Mouse (Mus musculus) left cerebral cortex, adult 18-20 months (tissue): ENCODE measurements around the gene Foxr1. TPM values are rescaled to one million over a fixed set of nuclear protein-coding genes. Genes with fewer than 3 reads are reported as not detected.
A peak's percentile ranks its signal among the peaks of the same experiment; 100 is the strongest.
"Not testable (repeated sequence)": the region's sequence is repeated elsewhere in the genome, so short reads cannot be mapped to it uniquely, and the experiment has no call there.

ENCODE experiments used
- DNase-seq, 2 experiments: peaks; one replicate each; pipeline ENCODE4 v3.0.0; 2021 to 2022; ENCODE audit warnings: low spot score in 2 of 2, mixed read lengths in 1 of 2
- total RNA-seq, 2 experiments: library from RNA; stranded (reverse); gene quantifications; 2 replicates each; pipeline ENCODE4 v1.2.3; 2021

Foxr1 gene
- total RNA-seq, 2 experiments from 2014 or later = not detected

GRCm38 (mm10) chr9:44417156-44417891, 23.6 kb downstream of the Foxr1 start:
- DNase-seq = no peak

DNA sequence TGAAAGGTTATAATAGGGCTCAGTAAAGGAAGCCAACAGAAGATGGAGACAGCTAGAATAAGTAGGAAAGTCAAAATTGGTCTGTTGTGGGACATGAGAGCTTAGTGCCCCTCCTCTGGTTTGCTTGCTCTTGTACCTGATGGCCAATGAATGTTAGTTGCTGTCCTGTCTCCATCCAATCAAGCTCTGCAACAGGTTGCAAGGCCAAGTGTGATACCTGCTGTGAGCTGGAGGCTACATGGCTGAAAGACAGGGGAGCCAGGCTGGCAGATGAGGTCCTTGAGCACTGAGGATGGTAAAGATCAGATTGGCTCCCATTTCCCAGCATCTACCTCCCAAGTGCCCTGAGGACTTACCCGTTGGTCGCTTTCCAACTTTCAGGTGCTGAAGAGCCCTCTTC, 28.2 kb downstream of the Foxr1 start:
- DNase-seq = no peak

GRCm38 (mm10) chr9:44412306-44412705, 28.6 kb downstream of the Foxr1 start:
- DNase-seq = no peak

- DNase-seq = no peak
Measured at GRCm38 (mm10) chr9:44411601-44412130, 29.3 kb downstream of the Foxr1 start.

- DNase-seq = no peak
Measured at GRCm38 (mm10) chr9:44410647-44411336, 30.1 kb downstream of the Foxr1 start.

- DNase-seq = not testable (repeated sequence)
Measured at GRCm38 (mm10) chr9:44408693-44409092, 32.2 kb downstream of the Foxr1 start.

GRCm38 (mm10) chr9:44407752-44408097, 33.2 kb downstream of the Foxr1 start:
- DNase-seq = no peak

DNA sequence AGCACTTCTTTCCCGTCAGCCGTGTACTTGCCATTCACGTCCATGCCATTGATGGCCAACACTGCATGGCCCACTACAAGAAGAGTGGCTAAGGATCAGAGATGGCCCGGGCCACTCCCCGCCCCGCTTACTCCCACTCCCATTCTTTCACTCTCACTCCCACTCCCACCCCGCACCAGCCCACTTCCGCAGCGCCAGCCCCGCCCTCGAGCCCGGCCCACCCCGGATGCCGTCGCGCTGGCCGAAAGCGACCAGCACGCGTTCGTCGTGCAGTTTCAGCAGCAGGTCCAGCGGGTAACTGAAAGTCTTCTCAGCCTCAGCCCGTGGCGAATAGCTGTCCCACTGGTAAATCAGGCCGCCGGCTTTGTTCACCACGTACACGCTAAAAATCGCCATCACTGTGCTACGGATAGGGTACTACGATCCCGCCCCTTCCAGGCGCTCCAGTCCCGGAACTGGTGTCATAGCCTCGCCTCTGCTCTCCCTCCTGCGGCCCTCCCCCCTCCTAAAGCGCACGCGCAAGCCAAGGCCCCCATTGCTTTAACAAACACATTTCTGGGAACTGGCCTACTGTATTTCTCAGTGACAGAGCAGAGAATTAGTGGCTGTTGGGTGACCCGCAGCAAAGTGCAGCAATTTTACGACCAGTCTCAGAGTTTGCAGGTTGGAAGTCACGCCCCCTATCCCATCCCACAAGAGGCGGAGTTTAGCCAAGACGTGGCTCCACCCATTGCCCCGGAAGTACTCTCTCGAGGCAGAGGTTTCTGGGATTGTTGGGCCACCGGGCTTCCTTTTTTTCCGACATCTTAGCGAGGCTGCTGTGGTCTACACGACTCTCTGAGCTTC, 33.8 kb downstream of the Foxr1 start, which contains the start of the genes Rps25 and Trappc4:
Gene Rps25, plus strand, starts transcription at position 234 of the 846 bp plus-strand sequence.
Gene Trappc4, minus strand, starts transcription at position 695 of the 846 bp plus-strand sequence.
- DNase-seq = peak; percentile 91

DNA sequence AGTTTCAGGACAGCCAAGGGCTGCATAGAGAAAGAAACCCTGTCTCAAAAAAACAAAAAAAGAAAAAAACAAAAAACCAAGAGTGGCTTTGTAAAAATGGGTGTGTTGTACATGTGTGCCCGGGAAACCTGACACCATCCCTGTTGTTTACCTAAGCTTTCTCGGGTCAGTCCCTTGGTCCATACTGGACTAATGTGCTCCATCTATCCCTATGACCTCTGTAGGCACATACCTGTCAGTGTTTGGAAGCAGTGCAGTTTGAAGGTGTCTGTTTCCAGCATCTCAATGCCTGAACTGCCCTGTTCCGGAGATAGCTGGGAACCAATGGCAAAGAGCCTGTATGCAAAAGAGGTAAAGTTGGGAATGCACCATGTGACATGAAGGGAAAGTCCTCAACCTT, 35.9 kb downstream of the Foxr1 start:
- no peak for DNase-seq

GRCm38 (mm10) chr9:44401081-44401480, 39.9 kb downstream of the Foxr1 start:
- DNase-seq = no peak

- DNase-seq = no peak
Measured at GRCm38 (mm10) chr9:44399795-44400114, 41.2 kb downstream of the Foxr1 start.

DNA sequence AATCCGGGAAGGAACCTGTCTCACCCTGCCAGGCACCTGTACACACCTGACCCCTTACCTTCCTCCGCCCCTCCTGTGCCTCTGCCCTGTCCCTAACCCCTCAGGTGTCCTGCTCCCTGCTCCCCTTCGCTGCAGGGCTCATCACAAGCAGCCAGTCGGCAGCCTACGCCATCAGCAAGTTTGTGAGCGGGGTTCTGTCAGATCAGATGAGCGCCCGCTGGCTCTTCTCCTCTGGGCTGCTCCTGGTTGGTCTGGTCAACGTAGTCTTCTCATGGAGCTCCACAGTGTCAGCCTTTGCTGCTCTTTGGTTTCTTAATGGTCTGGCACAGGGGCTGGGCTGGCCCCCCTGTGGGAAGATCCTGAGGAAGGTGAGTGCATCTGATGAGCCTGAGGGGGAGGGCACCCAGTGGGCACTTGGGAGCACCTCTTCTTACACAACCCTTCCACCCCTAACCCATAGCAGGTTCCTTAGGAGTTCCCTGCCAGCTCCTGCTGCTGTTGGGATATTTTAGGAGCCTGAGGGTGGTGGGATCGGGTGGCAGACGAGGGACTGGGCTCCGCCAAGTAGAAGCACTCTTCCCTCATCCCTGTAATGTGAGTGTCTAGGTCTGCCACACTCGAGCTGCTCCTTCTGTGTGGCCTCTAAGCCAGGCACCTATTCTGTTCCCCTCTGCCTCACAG, 41.7 kb downstream of the Foxr1 start:
- DNase-seq = no peak

DNA sequence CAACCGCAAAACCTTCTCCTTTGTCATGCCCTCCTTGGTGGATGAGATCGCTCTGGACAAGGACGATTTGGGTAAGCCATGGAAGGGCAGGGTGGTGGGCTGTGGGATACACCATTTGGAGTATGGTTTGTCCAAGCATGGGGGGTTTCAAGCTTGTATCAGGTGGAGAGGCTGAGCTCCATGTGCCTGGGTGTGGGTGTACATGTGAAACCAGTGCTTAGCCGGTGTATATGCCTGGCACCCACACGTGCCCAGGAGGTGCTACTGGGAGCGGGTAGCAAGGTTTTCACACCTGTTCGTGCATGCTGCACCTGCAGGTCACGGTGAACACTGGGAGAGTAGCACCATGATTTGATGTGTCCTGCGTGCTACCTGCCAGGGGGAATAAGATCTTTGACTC, 42.4 kb downstream of the Foxr1 start:
- DNase-seq = no peak

DNA sequence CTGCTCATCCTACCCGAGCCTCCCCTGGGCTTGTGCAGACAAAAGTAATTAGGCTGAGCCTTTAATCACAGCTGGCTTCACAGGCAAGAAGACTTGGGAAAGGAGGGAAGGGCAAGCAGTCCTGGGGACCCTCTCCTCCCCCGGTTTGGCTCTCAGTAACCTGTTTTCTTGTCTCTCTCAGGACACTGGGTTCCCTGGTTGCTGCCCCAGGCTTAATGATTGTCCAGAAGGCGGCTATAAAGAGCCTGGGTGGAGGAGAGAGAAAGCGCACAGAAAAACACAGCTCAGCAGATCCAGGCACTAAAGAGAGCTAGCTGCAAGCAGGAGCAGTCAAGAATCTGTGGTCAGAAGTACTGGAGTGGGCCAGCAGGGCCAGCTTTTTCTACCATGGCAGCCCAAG, 42.8 kb downstream of the Foxr1 start:
- DNase-seq = no peak

DNA sequence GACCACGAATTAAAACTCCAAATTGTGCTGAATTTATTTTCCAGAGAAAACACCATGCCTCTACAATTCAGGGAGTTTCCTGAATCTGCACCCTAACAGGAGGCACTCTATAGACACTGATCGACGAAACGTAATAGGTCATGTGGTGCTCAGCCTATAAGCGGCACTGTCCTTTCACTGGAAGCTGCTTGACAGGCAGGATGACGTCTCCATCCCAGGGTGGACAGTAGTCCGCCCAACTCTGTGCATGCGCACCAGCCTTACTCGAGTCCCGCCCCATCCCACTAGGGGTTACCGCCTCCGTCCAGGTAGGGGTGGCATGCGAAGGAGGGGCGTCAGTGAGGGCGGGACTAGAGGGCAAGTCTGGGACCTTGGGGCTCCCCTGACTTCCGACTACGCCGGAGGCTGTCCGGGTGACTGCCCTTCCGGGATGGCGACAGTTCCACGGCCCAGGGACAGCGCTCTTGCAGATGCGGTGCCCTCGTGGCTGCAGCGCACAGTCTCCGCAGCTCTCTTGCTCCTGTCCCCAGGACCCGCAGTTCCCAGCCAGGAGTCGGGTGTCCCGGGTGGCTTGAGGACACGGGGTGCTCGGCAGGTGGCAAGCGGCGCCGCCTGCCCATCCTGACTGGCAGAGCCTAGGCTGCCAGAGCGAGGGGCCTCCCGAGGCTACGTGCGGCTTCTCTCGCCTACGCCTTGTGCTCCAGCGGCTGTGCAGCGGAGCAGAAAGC, 44.1 kb downstream of the Foxr1 start, which contains the start of gene Slc37a4:
Gene Slc37a4, plus strand, starts transcription at position 169 of the 728 bp plus-strand sequence.
- peak; percentile 87 to 92 for DNase-seq

DNA sequence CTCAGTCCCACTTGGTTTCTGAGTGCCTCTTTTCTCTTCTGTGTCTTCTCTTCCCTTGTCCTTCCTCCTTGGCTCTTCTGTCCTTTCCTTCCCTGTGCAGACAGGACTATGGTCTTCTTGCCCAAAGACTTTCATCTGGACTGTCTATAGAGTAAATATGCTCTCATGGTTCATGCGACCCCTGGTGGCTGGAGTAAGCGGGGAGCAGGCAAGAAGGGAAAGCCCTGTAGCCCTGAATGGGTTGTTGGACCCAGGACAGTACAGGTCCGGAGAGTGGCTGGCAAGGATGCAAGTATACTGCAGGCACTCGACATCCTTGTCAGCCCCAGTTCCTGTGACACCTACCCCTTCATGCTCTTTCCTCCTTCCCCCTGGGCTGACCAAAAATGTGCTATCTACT, 49.5 kb downstream of the Foxr1 start:
- DNase-seq = peak; percentile 66 to 79

GRCm38 (mm10) chr9:44389273-44389672, 51.7 kb downstream of the Foxr1 start:
- peak; percentile 46 to 51 for DNase-seq

DNA sequence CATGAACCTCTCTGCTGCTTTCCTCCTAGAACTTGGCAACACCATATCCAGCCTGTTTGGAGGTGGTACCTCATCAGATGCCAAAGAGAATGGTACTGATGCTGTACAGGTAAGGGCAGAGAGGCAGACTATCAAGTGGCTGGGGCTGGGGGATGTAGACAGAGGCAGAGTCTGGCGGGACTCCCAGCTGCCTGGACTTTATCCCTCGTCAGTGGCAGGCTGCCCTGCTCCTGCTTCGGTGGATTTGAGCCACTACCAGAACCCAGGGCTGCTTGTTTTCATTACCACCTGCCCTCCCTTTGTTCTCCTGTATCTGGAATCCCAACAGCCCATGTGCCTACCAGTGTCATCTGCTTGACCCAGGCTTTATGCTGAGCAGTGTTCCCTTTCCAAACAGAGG, 53.7 kb downstream of the Foxr1 start:
- no peak for DNase-seq

DNA sequence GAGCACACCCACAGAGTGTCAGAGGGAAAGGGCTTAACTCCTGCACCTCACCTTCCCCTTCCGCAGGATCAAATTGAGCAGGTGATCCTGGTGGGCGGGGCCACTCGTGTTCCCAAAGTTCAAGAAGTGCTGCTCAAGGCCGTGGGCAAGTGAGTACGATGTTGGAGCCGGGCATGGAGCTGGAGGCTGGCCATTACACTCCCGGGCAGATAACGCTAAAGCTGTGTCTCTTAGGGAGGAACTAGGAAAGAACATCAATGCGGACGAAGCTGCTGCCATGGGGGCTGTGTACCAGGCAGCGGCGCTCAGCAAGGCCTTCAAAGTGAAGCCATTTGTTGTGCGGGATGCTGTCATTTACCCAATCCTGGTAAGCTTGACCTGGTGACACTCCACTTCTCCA, 56.3 kb downstream of the Foxr1 start:
- DNase-seq = no peak
